Mouse (Mus musculus) brain, embryonic 14.5 days (tissue): ENCODE measurements around the gene Rab25. TPM values are rescaled to one million over a fixed set of nuclear protein-coding genes. Genes with fewer than 3 reads are reported as not detected.
A peak's percentile ranks its signal among the peaks of the same experiment; 100 is the strongest.
"Not testable (repeated sequence)": the region's sequence is repeated elsewhere in the genome, so short reads cannot be mapped to it uniquely, and the experiment has no call there.

Source experiments
- DNase-seq: peaks from one replicate; pipeline ENCODE4 v3.0.0-alpha.2; 2011; ENCODE audit warnings: low read depth
- CTCF ChIP-seq: fragments of 200-500 bp; IDR thresholded peaks from 2 replicates; pipeline ENCODE4 v1.5.1; 2012; ENCODE audit warnings: inconsistent platforms, mild to moderate bottlenecking, moderate library complexity, borderline replicate concordance; ENCODE audit not compliant: insufficient read depth, insufficient read length; ENCODE audit errors: extremely low read depth
- POLR2A ChIP-seq: fragments of 200-500 bp; IDR thresholded peaks from 2 replicates; pipeline ENCODE4 v1.6.1; 2012; ENCODE audit warnings: mild to moderate bottlenecking, inconsistent platforms, borderline replicate concordance; ENCODE audit not compliant: poor library complexity, insufficient read depth, insufficient read length, severe bottlenecking; ENCODE audit errors: extremely low read depth
- polyA plus RNA-seq: library from polyadenylated mRNA; depleted of rRNA; stranded (reverse); fragments of >200 nt; gene quantifications from 2 replicates; pipeline ENCODE4 v1.2.3, GENCODE M21; 2012; rRNA removed

Rab25 gene
- polyA plus RNA-seq = 1.7 and 2.4 TPM in 2 replicates

- no peak for DNase-seq
- TF ChIP-seq CTCF (no peak), POLR2A (no peak)
These were observed at the start of gene Rab25 for GRCm38 (mm10) chr3:88548180-88548917. Gene Rab25 (minus strand): TSS chr3:88548300.

GRCm38 (mm10) chr3:88596547-88596946, 48.4 kb upstream of the Rab25 start:
- not testable (repeated sequence) for DNase-seq

GRCm38 (mm10) chr3:88593893-88594580, 45.9 kb upstream of the Rab25 start:
- no peak for TF ChIP-seq CTCF
- TF ChIP-seq POLR2A = no peak
- no peak for DNase-seq

- TF ChIP-seq POLR2A = no peak
- TF ChIP-seq CTCF = no peak
- DNase-seq = no peak
These were observed 45.0 kb upstream of the Rab25 start for GRCm38 (mm10) chr3:88592942-88593576.

- TF ChIP-seq CTCF (peak; percentile 26; the same call in 1 of the 2 replicates), POLR2A (no peak)
- peak; percentile 82 for DNase-seq
These were observed 44.0 kb upstream of the Rab25 start for GRCm38 (mm10) chr3:88591950-88592731.

GRCm38 (mm10) chr3:88591044-88591443, 42.9 kb upstream of the Rab25 start:
- TF ChIP-seq POLR2A (no peak), CTCF (no peak)
- no peak for DNase-seq

- TF ChIP-seq POLR2A (no peak), CTCF (no peak)
- no peak for DNase-seq
These were observed 42.1 kb upstream of the Rab25 start for GRCm38 (mm10) chr3:88590246-88590645.

GRCm38 (mm10) chr3:88586640-88587039, 38.5 kb upstream of the Rab25 start:
- TF ChIP-seq CTCF (no peak), POLR2A (no peak)
- DNase-seq = no peak

GRCm38 (mm10) chr3:88585769-88586168, 37.7 kb upstream of the Rab25 start:
- TF ChIP-seq CTCF = no peak
- TF ChIP-seq POLR2A = no peak
- no peak for DNase-seq

GRCm38 (mm10) chr3:88579454-88580117, 31.5 kb upstream of the Rab25 start:
- peak; percentile 95 for DNase-seq
- TF ChIP-seq POLR2A (peak; percentile 43; the same call in 1 of the 2 replicates), CTCF (no peak)
